Mouse (Mus musculus) right cerebral cortex, postnatal 14 days (tissue): ENCODE measurements around the gene Sec14l4.

Experiments
- DNase-seq: peaks from one replicate; pipeline ENCODE4 v3.0.0; 2022

Gene Sec14l4

DNA sequence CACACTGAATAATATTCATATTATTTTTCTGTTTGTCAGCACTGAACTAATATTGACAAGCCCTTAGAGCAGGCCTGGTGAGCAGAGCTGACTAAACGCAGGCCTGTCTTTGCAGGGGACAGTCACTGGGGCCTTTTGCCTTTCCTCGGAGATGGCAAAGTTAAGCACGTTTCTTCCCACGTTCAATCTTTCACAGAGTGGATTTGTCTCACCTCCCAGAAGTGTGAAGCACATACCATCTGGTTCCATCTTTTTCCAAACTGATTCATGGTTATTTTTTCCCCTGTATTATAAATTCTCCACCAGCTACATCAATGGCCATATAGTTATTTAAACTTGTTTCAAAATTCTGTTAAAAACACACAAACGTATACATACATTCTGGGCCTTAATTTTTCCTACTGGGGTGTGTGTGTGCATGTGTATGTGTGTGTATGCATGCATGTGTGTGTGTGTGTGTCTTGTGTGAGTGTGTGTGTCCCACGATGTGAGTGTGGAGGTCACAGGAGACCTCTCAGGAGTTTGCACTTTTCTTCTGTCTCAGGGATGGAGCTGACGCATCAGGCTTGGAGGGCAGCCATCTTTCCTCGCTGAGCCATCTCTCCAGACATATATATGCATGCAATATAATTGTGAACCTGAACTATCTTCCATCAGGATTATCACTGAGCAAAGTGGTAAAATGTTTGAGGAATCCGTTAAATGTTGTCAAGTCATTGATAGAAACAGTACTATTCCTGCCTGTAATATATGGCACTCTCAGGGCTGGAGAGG, 3.5 kb upstream of the Sec14l4 start:
- no peak for DNase-seq

DNA sequence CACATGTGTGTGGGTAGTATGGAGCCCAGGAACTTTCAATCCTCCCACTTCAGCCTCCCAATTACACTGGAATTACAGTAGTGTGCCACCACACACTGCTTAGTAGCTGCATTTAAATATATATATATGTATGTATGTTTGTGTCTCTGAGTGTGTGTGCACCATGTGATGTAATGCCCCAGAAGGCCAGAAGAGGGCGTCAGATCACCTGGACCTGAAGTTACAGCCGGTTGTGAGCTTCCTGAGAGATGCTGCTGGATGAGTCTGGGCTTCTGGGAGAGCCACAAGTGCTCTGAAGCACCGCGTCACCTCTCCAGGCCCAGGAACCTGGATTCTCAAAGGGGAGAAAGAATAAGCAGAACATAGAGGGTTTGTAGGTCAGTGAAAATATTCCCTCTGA, 1.9 kb upstream of the Sec14l4 start:
- DNase-seq: no peak

DNA sequence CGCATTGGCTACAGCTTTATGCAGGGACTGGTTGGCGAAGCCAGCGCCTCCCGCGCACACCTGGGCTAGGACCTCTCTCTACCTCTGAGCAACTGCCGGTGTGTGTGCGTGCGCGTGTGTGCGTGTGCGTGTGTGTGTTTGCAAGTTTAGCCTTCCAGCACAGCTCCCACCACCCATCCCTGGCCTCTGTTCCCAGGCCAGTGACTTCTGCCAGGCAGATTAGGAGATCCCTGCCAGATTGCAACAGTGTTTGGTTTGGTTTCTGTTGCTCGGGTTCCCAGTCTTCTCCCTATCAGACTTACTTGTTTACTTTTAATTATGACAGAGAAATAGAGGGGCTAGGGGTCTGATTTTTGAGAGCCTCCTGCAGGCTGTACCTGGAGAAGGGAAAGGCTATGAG, 699 bp downstream of the Sec14l4 start:
- DNase-seq: no peak

DNA sequence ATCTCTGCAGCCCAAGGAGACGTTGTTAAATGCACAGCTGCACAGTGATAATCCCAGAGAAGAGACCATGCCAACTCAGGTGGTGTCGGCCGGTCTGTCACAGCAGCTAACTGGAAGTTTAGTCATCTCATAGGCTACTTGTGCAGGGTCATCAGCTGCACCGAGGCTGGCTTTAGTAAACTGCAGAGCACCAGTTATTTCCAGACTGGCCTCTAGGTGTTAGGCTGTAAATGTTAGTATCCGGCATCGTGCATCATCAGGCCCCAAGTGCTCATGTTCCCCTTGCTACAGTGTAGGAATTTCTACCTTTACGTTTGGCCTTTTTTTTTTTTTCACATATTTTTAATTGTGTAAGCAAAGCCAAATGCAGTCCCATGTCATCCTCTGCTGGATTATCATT, 2.2 kb downstream of the Sec14l4 start:
- DNase-seq: no peak

DNA sequence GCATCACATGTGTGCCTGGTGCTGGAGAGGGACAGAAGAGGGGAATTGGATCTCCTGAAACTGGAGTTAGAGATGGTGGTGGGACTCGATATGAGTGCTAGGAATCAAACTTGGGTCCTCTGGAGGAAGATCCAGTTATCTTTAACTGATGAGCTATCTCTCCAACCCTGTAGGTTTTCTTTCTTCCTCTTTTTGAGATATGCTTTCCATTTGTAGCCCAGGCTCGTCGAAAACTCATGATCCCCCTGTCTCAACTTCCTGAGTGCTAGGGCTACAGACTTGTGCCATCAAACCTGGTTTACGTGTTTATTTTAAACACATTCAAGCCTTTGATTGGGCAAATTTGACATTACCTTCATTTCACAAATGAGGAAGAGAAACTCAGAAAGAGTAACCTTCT, 2.9 kb downstream of the Sec14l4 start:
- no peak for DNase-seq

DNA sequence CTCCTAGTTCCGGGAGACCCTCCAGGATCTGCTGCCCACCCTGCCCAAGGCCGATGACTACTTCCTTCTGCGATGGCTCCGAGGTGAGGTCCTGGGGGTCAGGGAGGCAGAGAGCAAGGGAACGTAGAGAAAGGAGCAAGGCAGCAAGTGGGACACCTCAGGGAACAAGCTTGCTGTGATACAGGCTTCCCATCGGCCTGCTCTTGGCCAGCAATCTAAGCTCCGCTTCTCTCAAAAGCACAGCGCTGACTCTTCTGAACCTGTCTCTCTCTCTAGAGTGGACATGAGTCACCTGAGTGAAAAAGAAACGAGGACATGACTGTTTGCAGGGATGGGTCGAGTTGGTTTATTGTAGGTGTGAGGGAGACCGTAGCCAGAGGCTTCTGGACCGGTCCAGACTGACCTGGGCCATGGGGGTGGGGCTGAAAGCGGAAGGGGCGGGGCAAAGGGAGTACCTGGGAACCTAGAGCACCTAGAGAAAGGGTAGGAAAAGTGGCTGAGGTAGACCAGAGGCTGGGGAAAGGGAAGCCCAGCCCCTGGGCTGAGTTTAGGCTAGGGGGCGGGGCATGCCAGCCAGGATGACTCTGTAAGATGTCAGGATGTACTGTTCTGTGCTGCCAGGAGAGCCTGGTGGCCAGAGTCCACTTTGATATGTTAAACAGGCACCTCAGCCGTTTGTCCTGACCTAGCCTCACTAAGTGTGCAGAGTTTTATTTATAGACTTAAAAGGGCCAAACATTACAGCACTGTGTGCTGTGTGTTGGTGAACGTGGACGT, 4.0 kb downstream of the Sec14l4 start:
- DNase-seq: no peak

DNA sequence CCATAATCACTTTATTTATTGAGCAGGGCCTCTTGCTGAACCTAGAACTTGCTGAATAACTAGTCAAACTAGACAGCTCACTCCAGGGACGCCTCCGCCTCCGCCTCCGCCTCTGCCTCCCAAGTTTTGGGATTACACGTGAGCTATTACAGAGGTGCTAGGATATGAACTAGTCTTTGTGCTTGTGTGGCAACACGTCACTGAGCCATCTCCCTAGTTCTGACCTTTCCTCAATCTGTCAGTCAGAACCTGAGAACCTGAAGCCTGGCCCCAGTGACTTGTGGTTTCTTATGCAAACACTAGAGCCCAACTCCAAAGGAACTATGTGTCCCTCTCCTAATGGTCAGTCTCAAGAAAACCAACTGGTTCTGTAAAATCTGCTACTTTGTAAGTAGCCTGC, 4.7 kb downstream of the Sec14l4 start:
- DNase-seq: no peak

DNA sequence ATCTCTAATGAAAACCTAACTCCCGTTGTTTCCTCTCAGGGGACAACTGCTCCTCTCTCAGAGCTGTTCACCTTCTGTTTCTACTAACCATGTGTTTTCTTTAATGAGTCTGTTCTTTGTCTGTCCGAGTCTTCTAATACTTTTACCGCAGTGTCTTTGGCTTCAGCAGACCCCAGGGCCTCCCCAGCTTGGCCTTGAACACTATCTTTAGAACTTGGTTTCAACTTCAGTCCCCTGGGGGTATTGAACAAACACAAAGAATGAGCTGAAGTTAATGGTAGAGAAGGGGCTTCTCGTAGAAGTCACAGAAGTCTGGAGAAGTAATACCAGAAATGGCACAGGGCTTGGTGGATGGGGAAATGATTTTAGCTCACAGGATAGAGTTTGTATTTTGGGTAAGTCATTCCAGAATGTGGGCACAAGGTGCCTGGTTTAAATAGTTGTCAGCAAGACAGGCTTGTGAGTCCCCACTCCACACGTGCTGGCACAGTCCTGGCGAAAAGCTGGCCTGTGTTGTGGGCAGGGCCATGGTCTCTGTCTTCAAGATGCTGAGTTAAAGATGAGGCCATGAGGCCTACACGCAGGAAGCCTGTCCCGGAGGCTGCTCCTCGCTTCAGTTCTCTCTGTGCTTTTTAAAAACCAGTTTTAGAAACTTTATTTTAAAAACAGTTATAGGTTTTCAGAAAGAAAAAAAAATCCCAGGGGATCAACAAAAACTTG, 5.3 kb downstream of the Sec14l4 start:
- no peak for DNase-seq

DNA sequence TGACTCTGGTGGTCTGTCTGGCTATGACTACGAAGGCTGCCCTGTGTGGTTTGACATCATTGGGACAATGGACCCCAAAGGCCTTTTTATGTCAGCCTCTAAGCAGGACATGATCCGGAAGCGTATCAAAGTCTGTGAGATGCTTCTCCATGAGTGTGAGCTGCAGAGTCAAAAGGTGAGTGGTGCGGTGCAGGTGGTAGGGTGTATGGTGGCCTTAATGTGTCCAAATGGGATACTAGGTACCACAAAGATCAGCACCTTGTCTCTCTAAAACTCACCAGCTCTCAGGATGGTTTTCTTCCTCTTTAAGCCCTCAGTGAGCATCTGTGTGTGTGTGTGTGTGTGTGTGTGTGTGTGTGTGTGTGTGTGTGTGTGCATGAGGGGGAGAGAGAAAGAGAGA, 8.7 kb downstream of the Sec14l4 start:
- no peak for DNase-seq

DNA sequence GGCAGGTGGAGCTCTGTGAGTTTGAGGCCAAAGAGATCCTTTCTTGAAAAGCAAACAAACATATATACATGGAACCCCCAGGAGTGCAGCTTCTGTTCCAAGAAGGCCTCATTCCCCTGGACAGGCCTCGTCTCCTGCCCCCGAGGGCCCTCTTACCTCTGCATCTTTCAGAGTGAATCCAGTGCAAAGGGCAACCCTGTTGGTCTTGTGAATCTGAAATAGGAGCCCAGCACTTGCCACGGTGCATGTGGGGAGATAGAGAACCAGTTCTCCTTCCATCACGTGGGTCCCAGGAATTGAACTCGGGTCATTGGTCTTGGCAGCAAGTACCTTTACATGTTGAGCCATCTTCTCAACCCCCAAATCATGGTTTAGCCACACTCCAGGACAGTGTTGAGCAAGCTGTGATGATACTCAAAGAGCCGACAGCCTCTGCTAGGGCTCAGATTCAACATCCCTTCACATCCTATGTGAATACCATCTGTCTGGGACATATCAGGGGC, 9.9 kb downstream of the Sec14l4 start:
- no peak for DNase-seq

DNA sequence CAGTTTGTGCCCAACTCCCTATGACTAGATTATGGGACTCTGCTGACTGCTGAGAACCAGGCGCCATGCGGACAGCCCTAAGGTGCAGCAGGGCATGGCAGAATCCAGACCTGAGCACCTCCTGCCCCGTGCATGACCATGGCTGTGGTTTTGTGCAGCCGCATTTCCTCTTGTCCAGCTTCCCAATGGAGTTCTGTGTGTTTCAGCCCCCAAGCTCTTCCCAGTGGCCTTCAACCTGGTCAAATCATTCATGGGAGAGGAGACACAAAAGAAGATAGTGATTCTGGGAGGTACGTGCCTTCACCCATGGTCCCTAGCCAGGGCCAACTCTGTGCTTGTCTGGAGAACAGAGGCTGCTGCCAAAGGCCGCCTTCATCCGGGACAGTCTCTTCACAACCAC, 11.8 kb downstream of the Sec14l4 start:
- no peak for DNase-seq

DNA sequence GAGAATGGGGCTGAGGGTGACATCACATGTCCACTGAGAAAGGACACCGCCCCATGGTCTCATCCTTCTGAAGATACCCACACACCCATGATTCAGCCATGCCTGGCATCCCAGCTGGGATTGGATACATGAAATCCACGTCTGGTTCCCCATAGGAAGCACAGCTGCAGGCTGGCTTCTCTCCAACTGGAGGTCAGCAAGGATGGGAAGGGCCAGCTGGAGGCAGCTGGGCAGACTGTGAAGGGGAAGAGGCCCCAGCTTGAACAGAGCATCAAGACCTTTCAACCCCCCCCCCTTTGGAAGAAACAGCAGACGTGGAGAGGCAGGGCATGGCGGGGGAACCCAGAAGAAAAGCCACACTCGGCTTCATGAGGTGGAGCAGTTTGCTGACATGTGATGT, 15.3 kb downstream of the Sec14l4 start:
- no peak for DNase-seq

DNA sequence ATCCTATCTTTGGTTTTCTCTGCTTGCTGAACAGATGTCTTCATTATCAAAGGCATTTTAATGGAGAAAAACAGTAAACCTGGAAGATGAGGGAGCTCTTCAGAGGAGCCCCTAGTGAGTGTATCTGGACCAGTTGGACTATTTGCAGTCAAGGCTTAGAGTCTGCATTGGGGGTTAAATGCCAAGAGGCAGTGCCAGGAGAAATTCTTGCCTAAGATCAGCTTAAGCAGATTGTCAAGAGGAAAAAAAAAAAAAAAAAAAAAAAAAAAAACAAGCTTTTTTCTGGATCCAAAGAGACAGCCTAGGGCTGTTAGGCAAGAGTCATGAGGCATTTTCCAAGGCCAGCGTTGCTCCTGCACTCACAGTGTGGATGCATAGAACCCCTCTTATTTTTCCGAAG, 16.5 kb downstream of the Sec14l4 start:
- no peak for DNase-seq

DNA sequence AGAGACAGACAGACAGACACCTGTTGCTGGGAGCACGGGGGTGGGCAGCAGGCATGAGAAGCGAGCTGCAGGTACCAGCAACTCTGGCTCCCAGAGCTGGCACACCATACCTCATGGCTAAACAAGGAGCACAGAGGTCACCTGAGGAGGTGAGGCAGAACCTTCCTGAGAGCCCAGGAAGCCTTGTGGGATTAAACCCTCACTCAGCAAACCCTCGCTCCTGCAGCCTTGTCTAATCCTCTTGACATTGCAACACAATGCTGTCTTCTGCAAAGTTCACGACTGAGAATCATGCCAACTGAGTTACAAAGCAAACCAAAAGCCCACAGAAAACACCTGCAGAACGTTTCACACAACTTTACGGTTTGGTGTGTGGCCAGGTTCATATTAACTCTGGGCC, 17.2 kb downstream of the Sec14l4 start:
- DNase-seq: no peak

DNA sequence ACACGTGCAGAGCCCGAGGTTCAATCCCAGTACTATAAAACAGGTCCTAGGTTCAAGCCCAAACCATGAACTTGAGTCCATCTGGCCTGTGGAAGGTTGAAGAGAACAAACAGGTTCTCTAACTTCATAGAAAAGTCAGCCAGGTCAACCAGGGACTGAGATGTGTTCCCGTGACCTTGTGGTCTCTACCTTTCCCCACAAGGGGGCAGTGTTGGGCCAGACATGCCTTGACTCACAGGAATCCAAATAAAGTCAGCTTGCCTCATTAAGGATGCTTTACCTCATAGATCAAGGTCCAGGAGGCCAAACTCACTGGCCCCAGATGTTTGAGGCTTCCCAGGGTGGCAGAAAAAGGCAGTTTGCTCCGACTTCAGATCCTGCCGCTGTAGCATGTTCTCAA, 22.3 kb downstream of the Sec14l4 start:
- DNase-seq: peak; percentile 67

DNA sequence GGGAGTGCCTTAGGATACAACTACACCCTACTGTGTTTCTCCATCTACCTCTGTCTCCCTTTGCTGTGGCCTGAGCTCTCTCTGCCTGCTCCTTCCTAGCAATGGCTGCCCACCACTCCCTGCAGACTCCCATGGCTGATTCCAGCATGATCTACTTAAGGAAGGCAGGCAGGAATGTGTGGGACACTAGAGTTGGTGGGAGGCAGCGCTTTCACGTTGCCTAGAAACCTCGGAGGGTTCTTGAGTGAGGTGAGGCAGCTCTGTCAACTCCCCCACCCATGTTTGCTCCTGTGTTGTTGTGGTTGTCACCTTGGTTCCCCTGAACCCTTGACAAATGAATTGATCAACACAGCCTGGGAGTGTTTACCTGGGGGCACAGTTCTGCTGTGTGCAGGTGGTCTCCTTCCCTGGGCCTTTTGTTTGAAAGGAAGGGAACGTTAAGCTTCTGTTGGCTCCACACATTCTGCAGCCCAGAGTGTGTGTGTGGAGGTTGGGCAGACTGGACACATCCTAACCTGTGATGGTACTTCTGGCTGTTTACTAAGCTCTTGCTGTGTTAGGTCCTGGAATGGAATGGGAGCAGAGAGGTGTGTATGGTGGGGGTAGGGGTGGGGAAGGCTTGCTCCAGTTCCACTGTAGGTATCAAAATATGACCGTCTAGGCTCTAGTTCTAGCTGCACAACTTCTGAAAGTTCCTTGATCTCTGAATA, 29.8 kb downstream of the Sec14l4 start:
- DNase-seq: no peak

DNA sequence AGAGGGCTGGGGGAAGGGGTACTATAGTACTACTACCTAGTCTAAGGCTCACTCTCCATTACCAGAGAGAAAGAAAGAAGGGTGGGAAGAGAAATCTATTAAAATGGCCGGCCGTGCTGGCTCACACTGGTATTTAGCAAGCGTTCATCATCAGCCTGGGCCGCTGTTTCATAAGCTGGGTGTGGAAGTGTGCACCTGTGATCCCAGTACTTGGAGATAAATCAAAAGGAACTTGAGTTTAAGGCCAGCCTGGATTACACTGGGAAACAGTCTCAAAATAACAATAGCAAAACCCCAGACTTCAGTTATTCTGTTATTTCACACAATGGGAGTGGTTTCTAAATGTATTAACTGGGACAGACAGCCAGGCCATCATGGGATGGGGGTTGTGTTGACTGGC, 31.3 kb downstream of the Sec14l4 start:
- no peak for DNase-seq

DNA sequence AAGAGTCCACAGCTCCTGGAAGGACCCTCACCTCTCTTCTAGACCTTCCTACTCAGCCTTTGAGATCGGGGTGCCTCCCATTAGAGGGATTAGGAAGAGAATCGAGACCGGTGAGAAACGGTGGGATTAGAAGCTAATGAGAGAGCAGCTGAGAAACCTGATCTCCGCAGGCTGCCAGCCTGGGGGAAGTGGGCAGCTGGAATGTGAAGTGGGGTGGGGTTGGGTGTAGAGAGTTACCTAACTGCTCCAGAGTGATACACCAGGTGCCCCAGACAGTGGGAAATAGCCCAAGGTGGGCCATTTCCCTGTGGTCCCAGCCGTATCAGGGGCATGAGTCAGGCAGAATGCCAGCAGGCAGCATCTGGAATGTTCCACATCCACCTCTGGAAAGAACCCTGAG, 31.7 kb downstream of the Sec14l4 start:
- DNase-seq: no peak

DNA sequence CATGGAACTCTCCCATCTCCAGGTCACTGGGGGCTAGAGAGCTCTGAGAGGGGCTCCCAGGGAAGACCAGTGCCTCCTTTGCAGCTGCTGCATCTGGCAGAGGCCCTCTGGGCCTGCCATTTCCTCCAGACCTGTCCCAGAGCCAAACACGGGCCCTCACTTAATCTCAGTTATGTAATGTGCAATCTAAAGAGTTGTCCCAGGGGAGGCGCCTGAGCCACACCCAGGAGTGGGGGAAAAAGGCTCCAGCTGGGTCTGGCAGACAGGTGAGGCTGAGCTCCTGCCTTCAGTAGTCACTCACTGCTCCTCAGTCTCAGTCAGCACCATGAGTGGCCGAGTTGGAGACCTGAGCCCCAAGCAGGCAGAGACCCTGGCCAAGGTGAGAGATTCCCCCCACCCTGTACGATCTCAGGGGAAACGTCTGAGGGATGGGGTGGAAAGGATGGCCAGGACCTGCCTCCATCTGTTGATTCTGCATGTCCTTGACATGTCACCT, 33.4 kb downstream of the Sec14l4 start, which contains the start of gene Sec14l3:
Gene Sec14l3, plus strand, starts transcription at position 215 of the 496 bp plus-strand sequence.
- DNase-seq: no peak

DNA sequence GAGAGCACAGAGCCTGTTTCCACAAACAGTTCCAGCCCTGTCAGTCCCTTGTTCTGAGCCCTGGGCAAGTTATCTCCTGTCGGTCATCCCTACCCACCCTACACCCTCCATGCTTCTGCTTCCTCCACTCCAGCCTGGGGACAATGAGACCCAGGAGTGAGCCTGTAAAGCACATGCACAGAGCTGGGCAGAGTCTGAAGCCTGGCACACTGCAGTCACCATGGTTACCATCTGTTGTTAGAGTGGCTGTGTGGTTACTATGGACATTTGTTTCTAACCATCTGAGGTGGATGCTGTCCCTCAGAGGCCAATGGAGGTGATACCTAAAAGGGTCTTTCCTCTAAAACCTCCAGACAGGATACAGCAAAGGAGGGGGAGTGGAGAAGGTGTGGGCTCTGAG, 38.4 kb downstream of the Sec14l4 start:
- no peak for DNase-seq

DNA sequence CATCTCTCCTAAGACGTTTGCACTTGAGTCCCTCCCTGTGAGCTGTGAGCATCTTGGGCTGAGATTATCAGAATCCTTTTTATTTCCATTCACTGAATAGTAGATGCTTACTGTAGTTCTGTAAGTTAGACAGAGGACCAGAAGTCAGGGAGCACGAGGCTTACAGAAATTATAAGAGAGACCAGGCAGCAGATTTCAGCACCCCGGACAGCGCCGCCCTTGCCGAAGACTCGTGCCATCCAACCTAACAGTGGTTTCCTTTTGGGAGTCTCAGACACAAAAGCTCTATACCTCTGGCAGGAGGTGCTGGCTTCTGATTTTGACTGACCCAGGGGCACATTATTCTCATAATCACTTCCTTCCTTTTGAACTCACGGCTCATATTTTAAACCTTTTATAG, 45.4 kb downstream of the Sec14l4 start:
- no peak for DNase-seq

DNA sequence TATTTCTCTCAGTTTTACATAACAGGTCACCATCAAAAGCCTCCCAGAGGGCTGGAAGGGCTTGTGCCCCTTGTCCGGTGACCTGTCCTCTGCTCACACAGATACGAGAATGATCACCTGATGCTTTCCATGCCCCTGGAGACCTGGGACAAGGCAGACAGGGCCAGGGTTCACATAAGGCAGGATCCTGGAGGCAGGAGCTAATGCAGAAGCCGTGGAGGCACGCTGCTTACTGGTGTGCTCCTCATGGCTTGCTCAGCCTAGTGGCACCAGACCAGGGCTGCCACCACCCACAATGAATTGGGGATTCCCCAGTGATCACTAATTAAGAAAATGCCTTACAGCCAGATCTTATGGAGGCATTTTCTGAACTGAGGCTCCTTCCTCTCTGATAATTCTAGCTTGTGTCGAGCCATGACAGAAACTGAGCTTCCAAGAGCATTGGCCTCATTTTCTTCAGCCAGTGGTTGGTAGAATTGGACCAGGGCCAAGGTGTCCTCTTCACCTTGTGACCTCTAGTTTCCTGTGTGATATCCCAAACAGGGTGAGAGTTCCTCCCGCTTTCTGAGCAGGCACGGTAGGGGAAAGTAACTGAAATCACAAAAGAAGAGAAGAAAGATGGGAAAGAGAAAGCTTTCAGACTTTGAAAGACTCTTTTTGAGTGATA, 47.1 kb downstream of the Sec14l4 start:
- no peak for DNase-seq
